Mouse (Mus musculus): Measurements from ENCODE around the gene Irgm2.

- TF ChIP-seq MAX (IDR thresholded peaks at IDR 0.05) (no peak), CEBPB (IDR thresholded peaks at IDR 0.05; ENCODE audit: low read depth) (no peak), CTCF (IDR thresholded peaks at IDR 0.05; ENCODE audit: control insufficient read depth, insufficient read depth, insufficient read length) (no peak), MYOD1 (IDR thresholded peaks at IDR 0.05; ENCODE audit: control insufficient read depth, insufficient read length, low read depth) (no peak)
These were observed 9.7 kb upstream of the Irgm2 start for GRCm38 (mm10) chr11:58189675-58190074.

Measured in C2C12 (cell line).